Mouse (Mus musculus): ENCODE data around the gene Pi4k2b.

DNA sequence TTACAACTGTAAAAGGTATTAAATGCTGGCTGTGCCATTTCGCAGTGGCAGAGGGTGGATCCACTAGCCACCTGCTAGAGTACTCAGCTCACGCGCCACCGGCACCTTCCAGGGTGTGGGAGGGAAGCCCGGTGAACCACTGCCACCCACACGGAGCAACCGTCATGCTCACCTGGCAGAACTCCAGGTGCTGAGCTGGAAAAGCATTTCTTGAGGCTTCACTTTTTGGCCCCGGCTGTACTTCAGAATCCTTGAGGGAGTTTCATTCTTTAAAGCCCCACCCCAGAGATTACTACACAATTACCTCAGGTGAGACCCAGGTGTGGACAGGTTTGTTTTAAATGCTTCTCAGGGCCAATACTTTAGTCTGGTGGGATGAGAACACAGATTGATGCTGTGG lies 20.4 kb upstream of the Pi4k2b start:
- TF ChIP-seq CTCF (IDR thresholded peaks at IDR 0.05; ENCODE audit: control insufficient read depth, insufficient read depth, insufficient read length) (no peak), MAX (IDR thresholded peaks at IDR 0.05) (no peak)

Data from C2C12 (cell line).